Mouse (Mus musculus): ENCODE measurements around the gene Gimap5. TPM values are rescaled to one million over a fixed set of nuclear protein-coding genes. Genes with fewer than 3 reads are reported as not detected.

The Gimap5 gene
- total and polyA plus RNA-seq, 2 experiments from 2014 or later: 8.4 to 12.2 TPM

GRCm38 (mm10) chr6:48787867-48788266, 41.9 kb downstream of the Gimap5 start:
- Histone ChIP-seq H3K9me3 (replicated peaks; ENCODE audit: control insufficient read depth, low read length) (no peaks in the 10 kb centered on the region), H3K4me1 (ENCODE audit: control insufficient read depth, insufficient read depth) (no peaks in the 10 kb centered on the region; the same call in 1 of the 2 replicates), H3K27ac (ENCODE audit: low read depth) (no peak overlapping the region), H3K36me3 (replicated peaks; ENCODE audit: control insufficient read depth, insufficient read depth, low read length) (no peaks in the 10 kb centered on the region), H3K4me3 (ENCODE audit: low read depth, low read length) (no peak overlapping the region), H3K27me3 (ENCODE audit: control insufficient read depth, insufficient read depth, low read length) (no peaks in the 10 kb centered on the region), H3K9ac (replicated peaks; ENCODE audit: low read depth, low read length) (no peak overlapping the region), H3K4me2 (ENCODE audit: low read depth, low read length) (no peak overlapping the region)
- TF ChIP-seq EP300 (IDR thresholded peaks at IDR 0.05; ENCODE audit: low read depth) (no peak), CTCF (IDR thresholded peaks at IDR 0.05; ENCODE audit: low read depth) (no peak)
- DNase-seq (ENCODE audit: low spot score): no peak
- ATAC-seq (ENCODE audit: insufficient read depth, low read depth): no peak
- WGBS: 60% methylated on average over 2 of the region's 2 CpGs

GRCm38 (mm10) chr6:48801897-48802296, 55.9 kb downstream of the Gimap5 start:
- Histone ChIP-seq H3K4me2 (ENCODE audit: low read depth, low read length) (no peak overlapping the region), H3K4me3 (ENCODE audit: low read depth, low read length) (no peak overlapping the region), H3K9me3 (replicated peaks; ENCODE audit: control insufficient read depth, low read length) (peaks cover 4% of the 10 kb centered on the region; the same call in 1 of the 2 replicates), H3K9ac (replicated peaks; ENCODE audit: low read depth, low read length) (no peak overlapping the region), H3K27me3 (ENCODE audit: control insufficient read depth, insufficient read depth, low read length) (no peaks in the 10 kb centered on the region), H3K4me1 (ENCODE audit: control insufficient read depth, insufficient read depth) (no peaks in the 10 kb centered on the region), H3K27ac (ENCODE audit: low read depth) (no peak overlapping the region), H3K36me3 (replicated peaks; ENCODE audit: control insufficient read depth, insufficient read depth, low read length) (no peaks in the 10 kb centered on the region)
- TF ChIP-seq CTCF (IDR thresholded peaks at IDR 0.05; ENCODE audit: low read depth) (no peak), EP300 (IDR thresholded peaks at IDR 0.05; ENCODE audit: low read depth) (no peak)
- ATAC-seq (ENCODE audit: insufficient read depth, low read depth) (no peak), DNase-seq (ENCODE audit: low spot score) (no peak)
- 82% methylated on average over 1 of the region's 1 CpGs for WGBS

- H3K9ac ChIP-seq (replicated peaks; ENCODE audit: low read depth, low read length): no peak overlapping the region
- ATAC-seq (ENCODE audit: insufficient read depth, low read depth) (no peak), DNase-seq (ENCODE audit: low spot score) (no peak)
- H3K27ac ChIP-seq (ENCODE audit: low read depth): no peak overlapping the region
- no peak overlapping the region for H3K4me2 ChIP-seq (ENCODE audit: low read depth, low read length)
- H3K4me1 ChIP-seq (ENCODE audit: control insufficient read depth, insufficient read depth): no peaks in the 10 kb centered on the region
- H3K9me3 ChIP-seq (replicated peaks; ENCODE audit: control insufficient read depth, low read length): peaks cover 4% of the 10 kb centered on the region; the same call in 1 of the 2 replicates
- no peaks in the 10 kb centered on the region for H3K36me3 ChIP-seq (replicated peaks; ENCODE audit: control insufficient read depth, insufficient read depth, low read length)
- H3K27me3 ChIP-seq (ENCODE audit: control insufficient read depth, insufficient read depth, low read length): no peaks in the 10 kb centered on the region
- TF ChIP-seq EP300 (IDR thresholded peaks at IDR 0.05; ENCODE audit: low read depth) (no peak), CTCF (IDR thresholded peaks at IDR 0.05; ENCODE audit: low read depth) (no peak)
- no peak overlapping the region for H3K4me3 ChIP-seq (ENCODE audit: low read depth, low read length)
These were observed 57.5 kb downstream of the Gimap5 start for GRCm38 (mm10) chr6:48803406-48804051.

Other genes with a start within 250 kb of the Gimap5 start
- gene Atp6v0e2, start 208.6 kb upstream of the Gimap5 start, total RNA-seq (2014; rRNA removed; ENCODE audit: low replicate concordance): 10.5 and 17.2 TPM in 2 replicates
- 13.0 and 15.4 TPM in 2 replicates for gene Atp6v0e2, start 208.6 kb upstream of the Gimap5 start, polyA plus RNA-seq (2015; fragmentation: Nextera tagmentation; extraction: Ambion mirVana)
- 3.9 and 7.6 TPM in 2 replicates for gene Lrrc61, start 191.4 kb upstream of the Gimap5 start, total RNA-seq (2014; rRNA removed; ENCODE audit: low replicate concordance)
- gene Lrrc61, start 191.4 kb upstream of the Gimap5 start, polyA plus RNA-seq (2015; fragmentation: Nextera tagmentation; extraction: Ambion mirVana): 3.8 and 5.8 TPM in 2 replicates
- 56.8 and 72.8 TPM in 2 replicates for gene Rarres2, start 173.4 kb upstream of the Gimap5 start, total RNA-seq (2014; rRNA removed; ENCODE audit: low replicate concordance)
- 65.7 and 71.8 TPM in 2 replicates for gene Rarres2, start 173.4 kb upstream of the Gimap5 start, polyA plus RNA-seq (2015; fragmentation: Nextera tagmentation; extraction: Ambion mirVana)
- not detected in 2 replicates for gene Gm45021, start 156.6 kb upstream of the Gimap5 start, total RNA-seq (2014; rRNA removed; ENCODE audit: low replicate concordance)
- not detected in 2 replicates for gene Gm45021, start 156.6 kb upstream of the Gimap5 start, polyA plus RNA-seq (2015; fragmentation: Nextera tagmentation; extraction: Ambion mirVana)
- 49.7 and 50.3 TPM in 2 replicates for gene Repin1, start 152.3 kb upstream of the Gimap5 start, total RNA-seq (2014; rRNA removed; ENCODE audit: low replicate concordance)
- gene Repin1, start 152.3 kb upstream of the Gimap5 start, polyA plus RNA-seq (2015; fragmentation: Nextera tagmentation; extraction: Ambion mirVana): 16.6 and 17.5 TPM in 2 replicates
- not detected in 2 replicates for gene Gm44965, start 152.3 kb upstream of the Gimap5 start, total RNA-seq (2014; rRNA removed; ENCODE audit: low replicate concordance)
- gene Gm44965, start 152.3 kb upstream of the Gimap5 start, polyA plus RNA-seq (2015; fragmentation: Nextera tagmentation; extraction: Ambion mirVana): not detected in 2 replicates
- 4.0 and 5.1 TPM in 2 replicates for gene Zfp775, start 144.1 kb upstream of the Gimap5 start, total RNA-seq (2014; rRNA removed; ENCODE audit: low replicate concordance)
- 5.7 and 7.6 TPM in 2 replicates for gene Zfp775, start 144.1 kb upstream of the Gimap5 start, polyA plus RNA-seq (2015; fragmentation: Nextera tagmentation; extraction: Ambion mirVana)
- gene AI854703, start 119.4 kb upstream of the Gimap5 start, total RNA-seq (2014; rRNA removed; ENCODE audit: low replicate concordance): 0.38 TPM in 1 of 2 replicates, not detected in the other
- 0.73 and 0.87 TPM in 2 replicates for gene AI854703, start 119.4 kb upstream of the Gimap5 start, polyA plus RNA-seq (2015; fragmentation: Nextera tagmentation; extraction: Ambion mirVana)
- gene Gimap8, start 99.0 kb upstream of the Gimap5 start, total RNA-seq (2014; rRNA removed; ENCODE audit: low replicate concordance): 0.15 and 3.2 TPM in 2 replicates
- 2.6 and 2.7 TPM in 2 replicates for gene Gimap8, start 99.0 kb upstream of the Gimap5 start, polyA plus RNA-seq (2015; fragmentation: Nextera tagmentation; extraction: Ambion mirVana)
- gene Gimap9, start 70.1 kb upstream of the Gimap5 start, total RNA-seq (2014; rRNA removed; ENCODE audit: low replicate concordance): 1.8 and 4.6 TPM in 2 replicates
- 4.7 and 5.7 TPM in 2 replicates for gene Gimap9, start 70.1 kb upstream of the Gimap5 start, polyA plus RNA-seq (2015; fragmentation: Nextera tagmentation; extraction: Ambion mirVana)
- 23.0 and 27.1 TPM in 2 replicates for gene Gimap4, start 61.6 kb upstream of the Gimap5 start, total RNA-seq (2014; rRNA removed; ENCODE audit: low replicate concordance)
- 37.4 and 43.8 TPM in 2 replicates for gene Gimap4, start 61.6 kb upstream of the Gimap5 start, polyA plus RNA-seq (2015; fragmentation: Nextera tagmentation; extraction: Ambion mirVana)
- gene Gimap6, start 38.0 kb upstream of the Gimap5 start, total RNA-seq (2014; rRNA removed; ENCODE audit: low replicate concordance): 38.5 and 39.3 TPM in 2 replicates
- 40.4 and 41.1 TPM in 2 replicates for gene Gimap6, start 38.0 kb upstream of the Gimap5 start, polyA plus RNA-seq (2015; fragmentation: Nextera tagmentation; extraction: Ambion mirVana)
- not detected in 2 replicates for gene Gm28053, start 27.6 kb upstream of the Gimap5 start, total RNA-seq (2014; rRNA removed; ENCODE audit: low replicate concordance)
- 3.0 and 4.1 TPM in 2 replicates for gene Gm28053, start 27.6 kb upstream of the Gimap5 start, polyA plus RNA-seq (2015; fragmentation: Nextera tagmentation; extraction: Ambion mirVana)
- not detected in 2 replicates for gene Gimap7, start 27.6 kb upstream of the Gimap5 start, total RNA-seq (2014; rRNA removed; ENCODE audit: low replicate concordance)
- gene Gimap7, start 27.6 kb upstream of the Gimap5 start, polyA plus RNA-seq (2015; fragmentation: Nextera tagmentation; extraction: Ambion mirVana): not detected in 2 replicates
- 14.5 and 19.7 TPM in 2 replicates for gene Gimap1, start 7.1 kb upstream of the Gimap5 start, total RNA-seq (2014; rRNA removed; ENCODE audit: low replicate concordance)
- 22.7 and 23.1 TPM in 2 replicates for gene Gimap1, start 7.1 kb upstream of the Gimap5 start, polyA plus RNA-seq (2015; fragmentation: Nextera tagmentation; extraction: Ambion mirVana)
- gene Gimap3, start 24.7 kb downstream of the Gimap5 start, total RNA-seq (2014; rRNA removed; ENCODE audit: low replicate concordance): not detected in 2 replicates
- 0.08 TPM in 1 of 2 replicates, not detected in the other for gene Gimap3, start 24.7 kb downstream of the Gimap5 start, polyA plus RNA-seq (2015; fragmentation: Nextera tagmentation; extraction: Ambion mirVana)
- 54.2 and 61.1 TPM in 2 replicates for gene Tmem176a, start 94.7 kb downstream of the Gimap5 start, total RNA-seq (2014; rRNA removed; ENCODE audit: low replicate concordance)
- gene Tmem176a, start 94.7 kb downstream of the Gimap5 start, polyA plus RNA-seq (2015; fragmentation: Nextera tagmentation; extraction: Ambion mirVana): 53.4 and 58.2 TPM in 2 replicates
- gene Tmem176b, start 95.3 kb downstream of the Gimap5 start, total RNA-seq (2014; rRNA removed; ENCODE audit: low replicate concordance): 93.9 and 147 TPM in 2 replicates
- 168 and 184 TPM in 2 replicates for gene Tmem176b, start 95.3 kb downstream of the Gimap5 start, polyA plus RNA-seq (2015; fragmentation: Nextera tagmentation; extraction: Ambion mirVana)
- 0.99 TPM in 1 of 2 replicates, not detected in the other for gene Aoc1, start 126.7 kb downstream of the Gimap5 start, total RNA-seq (2014; rRNA removed; ENCODE audit: low replicate concordance)
- 0.26 TPM in 1 of 2 replicates, not detected in the other for gene Aoc1, start 126.7 kb downstream of the Gimap5 start, polyA plus RNA-seq (2015; fragmentation: Nextera tagmentation; extraction: Ambion mirVana)
- gene 1600015I10Rik, start 183.7 kb downstream of the Gimap5 start, total RNA-seq (2014; rRNA removed; ENCODE audit: low replicate concordance): not detected in 2 replicates
- gene 1600015I10Rik, start 183.7 kb downstream of the Gimap5 start, polyA plus RNA-seq (2015; fragmentation: Nextera tagmentation; extraction: Ambion mirVana): 0.07 and 0.08 TPM in 2 replicates
- not detected in 2 replicates for gene Doxl2, start 228.8 kb downstream of the Gimap5 start, total RNA-seq (2014; rRNA removed; ENCODE audit: low replicate concordance)
- gene Doxl2, start 228.8 kb downstream of the Gimap5 start, polyA plus RNA-seq (2015; fragmentation: Nextera tagmentation; extraction: Ambion mirVana): not detected in 2 replicates
- not detected in 2 replicates for gene Svs1, start 240.7 kb downstream of the Gimap5 start, total RNA-seq (2014; rRNA removed; ENCODE audit: low replicate concordance)
- gene Svs1, start 240.7 kb downstream of the Gimap5 start, polyA plus RNA-seq (2015; fragmentation: Nextera tagmentation; extraction: Ambion mirVana): not detected in 2 replicates